Mouse (Mus musculus) retina, adult 2 months (tissue): ENCODE data around the gene Adat3.
A peak's percentile ranks its signal among the peaks of the same experiment; 100 is the strongest.

Experiments
- DNase-seq: peaks from one replicate; pipeline ENCODE4 v3.0.0-alpha.2; 2012; ENCODE audit warnings: low read depth, low spot score

Adat3 gene

DNA sequence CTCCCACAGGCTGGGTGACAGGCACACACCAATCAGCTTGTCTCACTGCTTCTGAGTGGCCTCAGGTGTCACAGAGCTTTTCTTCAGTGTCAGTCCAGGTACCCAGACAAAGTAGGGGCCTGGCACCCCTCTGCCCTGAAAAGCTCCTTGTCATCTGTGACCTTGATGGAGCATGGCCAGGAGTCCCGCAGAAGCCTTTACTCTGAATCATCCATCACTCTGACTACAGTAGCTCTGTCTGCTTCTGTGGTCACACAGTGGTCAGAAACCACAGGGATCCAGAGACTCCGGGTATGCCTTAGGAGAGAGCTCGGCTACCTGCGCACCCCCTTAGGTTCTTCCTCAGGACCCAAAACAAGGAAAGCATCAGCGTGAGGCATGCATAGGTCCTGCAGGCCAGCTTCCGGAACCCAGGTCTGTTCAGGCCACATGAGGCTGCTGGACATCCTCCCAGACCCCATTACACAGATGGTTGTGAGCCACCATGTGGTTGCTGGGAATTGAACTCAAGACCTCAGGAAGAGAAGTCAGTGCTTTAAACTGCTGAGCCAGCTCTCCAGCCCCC lies 50.6 kb downstream of the Adat3 start:
- no peak for DNase-seq

DNA sequence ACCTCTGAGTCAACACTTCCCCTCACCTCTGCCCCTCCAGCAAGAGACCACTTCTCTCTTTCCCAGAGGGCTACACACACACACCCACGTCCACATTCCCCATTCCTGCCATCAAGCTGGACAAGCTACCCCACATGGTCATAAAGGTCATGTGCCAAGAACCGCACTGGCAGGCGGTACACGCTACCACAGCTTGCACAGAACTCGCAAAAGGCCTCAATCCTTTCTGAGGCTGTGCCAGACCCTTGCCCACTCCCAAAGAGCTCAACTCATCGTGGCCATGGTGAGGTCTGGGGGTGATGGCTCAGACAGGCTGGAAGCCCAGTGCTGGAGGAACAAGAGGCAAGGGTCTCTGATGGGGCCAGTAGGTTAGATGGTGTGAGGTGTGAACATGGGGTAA lies 52.2 kb downstream of the Adat3 start:
- no peak for DNase-seq

DNA sequence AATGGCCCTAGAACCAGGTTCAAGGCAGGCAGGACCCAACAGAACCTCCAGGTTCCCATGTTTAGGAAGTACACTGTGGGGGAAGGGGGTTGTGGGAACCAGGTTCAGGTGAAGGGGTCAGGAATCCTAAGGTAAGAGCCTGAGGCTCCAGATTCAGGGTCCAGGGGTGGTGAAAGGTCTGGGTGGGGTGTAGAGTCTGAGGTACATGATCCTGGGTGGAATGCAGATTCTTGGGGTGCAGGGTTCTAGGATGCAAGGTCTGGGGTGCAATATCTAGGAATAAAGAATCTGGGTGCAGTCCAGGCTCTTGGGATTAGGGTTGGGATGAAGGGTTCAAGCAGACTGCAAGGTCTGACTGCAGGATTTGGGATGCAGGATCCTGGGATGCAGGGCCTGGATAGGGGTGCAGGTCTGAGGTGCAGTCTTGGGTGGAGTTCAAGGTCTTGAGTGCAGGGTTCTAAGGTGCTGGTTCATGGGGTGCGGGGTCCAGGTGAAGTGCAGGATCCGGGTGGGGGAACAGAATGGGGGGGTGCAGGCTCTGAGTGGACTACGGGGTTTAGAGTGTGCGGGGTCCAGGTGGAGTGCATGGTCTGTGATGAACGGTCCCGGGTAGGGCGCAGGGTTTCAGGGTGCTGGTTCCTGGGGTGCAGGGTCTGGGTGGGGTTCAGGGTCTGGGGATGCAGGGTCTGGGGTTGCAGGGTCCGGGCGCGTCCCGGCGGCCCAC lies 52.9 kb downstream of the Adat3 start:
- no peak for DNase-seq

DNA sequence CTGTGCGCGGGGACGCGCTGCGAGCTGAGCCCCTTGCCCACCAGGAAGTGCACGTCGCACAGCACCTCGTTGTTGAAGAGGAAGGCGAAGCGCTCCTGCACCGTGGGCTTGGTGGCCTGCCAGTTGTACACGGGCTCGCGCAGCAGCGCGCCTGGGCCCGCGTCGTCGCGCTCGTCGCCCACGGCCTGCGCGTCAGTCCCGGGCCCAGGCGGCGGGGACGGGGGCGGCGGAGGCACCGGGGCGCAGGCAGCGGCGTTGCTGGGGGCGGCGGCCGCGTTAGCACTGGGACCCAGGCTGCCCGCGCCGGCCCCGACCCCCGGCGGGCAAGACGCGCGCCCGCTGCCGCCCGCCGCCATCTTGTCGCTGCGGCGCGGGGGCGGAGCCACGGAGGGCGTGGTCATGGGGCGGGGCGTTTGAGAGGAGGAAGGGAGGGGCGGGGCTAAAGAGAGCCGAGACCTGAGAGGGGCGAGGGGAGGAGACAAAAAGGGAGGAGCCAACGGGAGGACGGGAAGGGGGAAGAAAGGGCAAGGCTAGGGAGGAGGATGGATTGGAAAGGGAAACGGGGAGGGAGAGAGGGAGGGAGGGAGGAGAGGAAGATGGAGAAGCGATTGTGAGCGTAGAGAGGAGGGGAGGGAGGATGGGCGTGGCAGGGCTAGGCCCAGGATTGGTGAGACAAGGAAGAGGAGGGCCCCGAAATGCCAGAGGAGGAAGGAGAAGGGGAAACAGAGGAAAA lies 53.6 kb downstream of the Adat3 start:
- peak; percentile 95 for DNase-seq

DNA sequence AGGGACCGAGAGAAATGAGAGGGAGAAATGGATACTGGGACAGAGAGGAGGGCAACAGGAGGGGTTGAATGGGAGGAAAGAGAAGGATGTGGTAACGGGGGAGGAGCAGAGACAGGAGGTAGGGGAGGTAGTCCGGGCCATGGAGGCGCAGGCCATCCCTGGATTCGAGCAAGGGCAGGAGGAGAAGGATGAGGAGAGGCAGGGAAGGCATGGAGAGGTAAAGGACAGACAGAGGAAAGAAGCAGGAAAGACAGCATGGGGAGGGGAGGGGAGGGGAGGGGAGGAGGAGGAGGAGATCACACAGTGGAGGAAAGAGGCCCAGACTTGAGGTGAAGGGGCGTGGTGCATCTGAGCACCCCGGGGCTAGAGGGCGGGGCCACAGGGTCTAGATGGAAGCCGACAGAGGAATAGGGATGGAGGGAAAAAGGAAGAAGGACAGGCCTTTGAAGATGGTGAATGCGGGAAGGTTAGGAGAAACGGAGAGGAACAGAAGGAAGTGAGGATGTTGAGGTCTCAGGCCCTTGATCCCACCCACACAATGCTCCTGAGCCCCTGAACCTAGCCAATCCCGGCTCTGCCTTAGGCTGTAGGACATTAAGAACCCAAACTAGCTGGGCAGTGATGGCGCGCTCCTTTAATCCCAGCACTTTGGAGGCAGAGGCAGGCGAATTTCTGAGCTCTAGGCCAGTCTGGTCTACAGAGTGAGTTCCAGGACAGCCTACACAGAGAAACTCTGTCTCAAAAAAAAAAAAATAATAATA lies 54.4 kb downstream of the Adat3 start, which contains the start of gene Btbd2:
Btbd2 (minus strand) TSS at position 209 of the 761 bp plus-strand sequence.
- no peak for DNase-seq
